Mouse (Mus musculus) CH12.LX (cell line): ENCODE measurements at regions not wholly inside any gene's neighbourhood (a gene's known extent, or its start where the extent isn't known, plus 50 kb on each side); places are given as distances from the start of the nearest gene placed in this dataset.

Experiments
- DNase-seq: peaks from one replicate; pipeline ENCODE4 v3.0.0-alpha.2; 2013; ENCODE audit errors: extremely low read depth
- H3K27ac ChIP-seq: 2 replicates; pipeline ENCODE4 v1.5.1; 2012; ENCODE audit warnings: low read depth, mild to moderate bottlenecking, control low read depth, moderate library complexity; ENCODE audit not compliant: insufficient read depth
- H3K27me3 ChIP-seq: replicated peaks from 2 replicates; pipeline ENCODE3; 2012; ENCODE audit warnings: inconsistent platforms
- H3K36me3 ChIP-seq, 2 experiments: replicated peaks in 1 of 2; 2 replicates each; pipeline versions ENCODE3 to v1.6.1; 2012; ENCODE audit warnings: inconsistent platforms in 1 of 2, low read length in 1 of 2, mild to moderate bottlenecking in 1 of 2, mixed read lengths in 1 of 2, moderate library complexity in 1 of 2; ENCODE audit not compliant: control insufficient read depth in 1 of 2, insufficient read depth in 1 of 2
- H3K4me1 ChIP-seq, 2 experiments: 2 replicates each; pipeline ENCODE4 v1.6.1; 2012; ENCODE audit warnings: inconsistent platforms in 1 of 2, moderate library complexity in 1 of 2; ENCODE audit not compliant: insufficient read depth in 2 of 2, control insufficient read depth in 1 of 2
- H3K4me2 ChIP-seq: 2 replicates; pipeline ENCODE4 v1.6.1; 2012; ENCODE audit warnings: low read depth, mild to moderate bottlenecking, control low read depth; ENCODE audit not compliant: poor library complexity, insufficient read depth, severe bottlenecking
- H3K4me3 ChIP-seq, 3 experiments: fragments of 150-350 bp in 1 of 3; sonication (generic) in 1 of 3; replicated peaks in 1 of 3; 2 replicates each; pipeline versions ENCODE3 to v1.5.1; 2011 to 2012; ENCODE audit warnings: low read depth in 2 of 3, low read length in 2 of 3, mild to moderate bottlenecking in 2 of 3, moderate library complexity in 2 of 3, control low read depth in 1 of 3, improper control_type of control experiment in 1 of 3, inconsistent platforms in 1 of 3, mixed read lengths in 1 of 3; ENCODE audit not compliant: poor library complexity in 1 of 3
- H3K79me2 ChIP-seq: replicated peaks from 2 replicates; pipeline ENCODE4 v1.6.1; 2012; ENCODE audit warnings: mild to moderate bottlenecking, moderate library complexity; ENCODE audit not compliant: control insufficient read depth, poor library complexity, insufficient read depth, severe bottlenecking; ENCODE audit errors: extremely low read depth
- H3K9ac ChIP-seq: 2 replicates; pipeline ENCODE4 v1.6.1; 2012; ENCODE audit warnings: low read depth, mild to moderate bottlenecking, control low read depth, moderate library complexity; ENCODE audit not compliant: insufficient read depth
- H3K9me3 ChIP-seq: replicated peaks from 2 replicates; pipeline ENCODE3; 2012; ENCODE audit warnings: low read length, inconsistent platforms, mixed read lengths
- BHLHE40 ChIP-seq: IDR thresholded peaks from 2 replicates; pipeline ENCODE4 v1.6.1; 2011; ENCODE audit warnings: mild to moderate bottlenecking, low read depth, low read length, improper control_type of control experiment
- CHD1 ChIP-seq: IDR thresholded peaks from 2 replicates; pipeline ENCODE4 v1.6.1; 2012; ENCODE audit warnings: low read depth, low read length, improper control_type of control experiment, inconsistent platforms
- CTCF ChIP-seq, 2 experiments: IDR thresholded peaks in 1 of 2; conservative IDR thresholded peaks in 1 of 2; 2 replicates each; pipeline ENCODE4 v1.5.1; 2011 to 2012; ENCODE audit warnings: low read depth in 2 of 2, low read length in 2 of 2, improper control_type of control experiment in 1 of 2, inconsistent platforms in 1 of 2, mild to moderate bottlenecking in 1 of 2, moderate library complexity in 1 of 2
- E2F4 ChIP-seq: IDR thresholded peaks from 2 replicates; pipeline ENCODE4 v1.6.1; 2011; ENCODE audit warnings: low read depth, low read length, improper control_type of control experiment; ENCODE audit not compliant: insufficient replicate concordance
- ELF1 ChIP-seq: IDR thresholded peaks from 2 replicates; pipeline ENCODE4 v1.6.1; 2014; ENCODE audit warnings: low read depth, mild to moderate bottlenecking, inconsistent platforms, low read length, improper control_type of control experiment
- GABPA ChIP-seq: IDR thresholded peaks from 2 replicates; pipeline ENCODE4 v1.6.1; 2012; ENCODE audit warnings: low read depth, low read length, improper control_type of control experiment, inconsistent platforms; ENCODE audit not compliant: insufficient replicate concordance
- HCFC1 ChIP-seq: IDR thresholded peaks from 2 replicates; pipeline ENCODE4 v1.6.1; 2012; ENCODE audit warnings: low read depth, mild to moderate bottlenecking, inconsistent platforms, low read length, improper control_type of control experiment
- IRF4 ChIP-seq: IDR thresholded peaks from 2 replicates; pipeline ENCODE4 v1.6.1; 2014; ENCODE audit warnings: low read depth, mild to moderate bottlenecking, inconsistent platforms, low read length, improper control_type of control experiment
- KAT2A ChIP-seq: IDR thresholded peaks from 2 replicates; pipeline ENCODE4 v1.6.1; 2012; ENCODE audit warnings: low read length, improper control_type of control experiment, inconsistent platforms; ENCODE audit not compliant: insufficient replicate concordance
- MAFK ChIP-seq: IDR thresholded peaks from 2 replicates; pipeline ENCODE4 v1.6.1; 2011; ENCODE audit warnings: low read length, improper control_type of control experiment; ENCODE audit not compliant: insufficient replicate concordance
- MAX ChIP-seq: IDR thresholded peaks from 2 replicates; pipeline ENCODE4 v1.6.1; 2011; ENCODE audit warnings: low read length, improper control_type of control experiment
- MAZ ChIP-seq: IDR thresholded peaks from 2 replicates; pipeline ENCODE4 v1.6.1; 2012; ENCODE audit warnings: low read depth, mild to moderate bottlenecking, inconsistent platforms, low read length, improper control_type of control experiment, moderate library complexity
- MEF2A ChIP-seq: IDR thresholded peaks from 2 replicates; pipeline ENCODE4 v1.6.1; 2014; ENCODE audit warnings: low read depth, mild to moderate bottlenecking, inconsistent platforms, low read length, improper control_type of control experiment, borderline replicate concordance
- MYC ChIP-seq: IDR thresholded peaks from 2 replicates; pipeline ENCODE4 v1.6.1; 2011; ENCODE audit warnings: low read depth, mild to moderate bottlenecking, improper control_type of control experiment, low read length
- NRF1 ChIP-seq: IDR thresholded peaks from 2 replicates; pipeline ENCODE4 v1.6.1; 2014; ENCODE audit warnings: low read depth, mild to moderate bottlenecking, inconsistent platforms, low read length, improper control_type of control experiment, moderate library complexity
- PAX5 ChIP-seq: IDR thresholded peaks from 2 replicates; pipeline ENCODE4 v1.6.1; 2012; ENCODE audit warnings: low read length, inconsistent platforms, mixed read lengths
- POLR2A ChIP-seq: IDR thresholded peaks from 2 replicates; pipeline ENCODE4 v1.6.1; 2011; ENCODE audit warnings: low read depth, mild to moderate bottlenecking, improper control_type of control experiment, low read length
- RAD21 ChIP-seq: IDR thresholded peaks from 2 replicates; pipeline ENCODE4 v1.6.1; 2011; ENCODE audit warnings: low read depth, mild to moderate bottlenecking, low read length, improper control_type of control experiment, moderate library complexity
- RCOR1 ChIP-seq: conservative IDR thresholded peaks from 2 replicates; pipeline ENCODE4 v1.6.1; 2012; ENCODE audit warnings: low read depth, mild to moderate bottlenecking, inconsistent platforms, low read length, improper control_type of control experiment
- SIN3A ChIP-seq: IDR thresholded peaks from 2 replicates; pipeline ENCODE4 v1.6.1; 2012; ENCODE audit warnings: low read length, improper control_type of control experiment, inconsistent platforms
- TCF12 ChIP-seq: IDR thresholded peaks from 2 replicates; pipeline ENCODE4 v1.6.1; 2014; ENCODE audit warnings: low read depth, mild to moderate bottlenecking, inconsistent platforms, low read length, improper control_type of control experiment
- USF1 ChIP-seq: IDR thresholded peaks from 2 replicates; pipeline ENCODE4 v1.6.1; 2014; ENCODE audit warnings: low read depth, mild to moderate bottlenecking, inconsistent platforms, low read length, improper control_type of control experiment
- USF2 ChIP-seq: conservative IDR thresholded peaks from 2 replicates; pipeline ENCODE4 v1.6.1; 2011; ENCODE audit warnings: low read depth, low read length, improper control_type of control experiment
- ZC3H11A ChIP-seq: IDR thresholded peaks from 2 replicates; pipeline ENCODE4 v1.6.1; 2012; ENCODE audit warnings: low read depth, mild to moderate bottlenecking, inconsistent platforms, low read length, improper control_type of control experiment
- ZKSCAN1 ChIP-seq: IDR thresholded peaks from 2 replicates; pipeline ENCODE4 v1.6.1; 2012; ENCODE audit warnings: low read depth, inconsistent platforms, low read length, improper control_type of control experiment, borderline replicate concordance
- ZNF384 ChIP-seq: IDR thresholded peaks from 2 replicates; pipeline ENCODE4 v1.6.1; 2012; ENCODE audit warnings: low read depth, low read length, improper control_type of control experiment, inconsistent platforms
- dilution Hi-C: fragments of 300-500 bp; cut with MboI; formaldehyde crosslinking; loops from 2 replicates; pipeline ENCODE4 v1.14.3; 2020; ENCODE audit warnings: low sequenced_read_pairs; ENCODE audit not compliant: extremely low pct_unique_long_range_greater_than_20kb, extremely low pct_ligation_motif_present
- in situ Hi-C: fragments of 300-500 bp; cut with MboI; formaldehyde crosslinking; loops from 3 replicates; pipeline ENCODE4 v1.14.3; 2019; ENCODE audit warnings: low sequenced_read_pairs, low pct_ligation_motif_present, low pct_unique_long_range_greater_than_20kb, mixed read lengths

GRCm38 (mm10) chr7:61658086-61658485 is 688.3 kb upstream of the Ndn start:
- no peak overlapping the region for H3K27ac ChIP-seq
- peaks cover 41% of the 10 kb centered on the region for H3K9me3 ChIP-seq
- in situ Hi-C loops (no loop called here), dilution Hi-C loops (no loop called here)
- no peak overlapping the region for H3K4me3 ChIP-seq
- H3K4me2 ChIP-seq, result no peak overlapping the region
- no peaks in the 10 kb centered on the region for H3K27me3 ChIP-seq
- no peaks in the 10 kb centered on the region for H3K36me3 ChIP-seq
- no peaks in the 10 kb centered on the region for H3K79me2 ChIP-seq
- H3K9ac ChIP-seq, result no peak overlapping the region
- DNase-seq, result no peak
- TF ChIP-seq MYC, result no peak
- no peak for TF ChIP-seq RCOR1
- TF ChIP-seq USF2, result no peak
- TF ChIP-seq E2F4, result no peak
- no peak for TF ChIP-seq SIN3A
- no peak for TF ChIP-seq CTCF (conservative IDR thresholded peaks at IDR 0.05 in 1 of 2, IDR thresholded peaks at IDR 0.05 in 1 of 2; ENCODE audit: low read depth in 2 of 2, low read length in 2 of 2)
- TF ChIP-seq BHLHE40, result no peak
- TF ChIP-seq PAX5, result no peak
- TF ChIP-seq POLR2A, result no peak
- no peak for TF ChIP-seq RAD21
- TF ChIP-seq KAT2A, result no peak
- TF ChIP-seq MAFK, result no peak
- TF ChIP-seq USF1, result no peak
- no peak for TF ChIP-seq IRF4
- TF ChIP-seq CHD1, result no peak
- H3K4me1 ChIP-seq, result no peaks in the 10 kb centered on the region

DNA sequence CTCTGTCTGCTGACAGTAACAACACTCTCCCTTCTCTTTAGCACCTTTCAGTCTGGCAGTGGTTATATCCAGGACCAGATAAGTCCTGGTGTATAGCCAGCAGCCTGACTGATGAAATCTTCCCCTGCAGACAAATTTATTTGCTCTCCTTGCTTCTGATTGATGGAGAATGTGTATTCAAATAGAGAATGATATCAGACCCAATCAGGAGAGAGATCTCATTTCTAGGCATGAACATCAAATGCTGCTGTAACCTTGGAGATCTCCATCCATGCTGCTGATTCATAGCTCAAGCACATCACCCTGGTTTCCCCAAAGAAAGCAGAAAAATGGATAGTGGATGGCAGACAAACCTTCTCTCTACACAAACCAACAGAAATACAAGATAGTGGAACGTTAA is 663.3 kb upstream of the Ndn start:
- in situ Hi-C loops (no loop called here), dilution Hi-C loops (no loop called here)
- no peak overlapping the region for H3K9ac ChIP-seq
- peaks cover 9% of the 10 kb centered on the region for H3K9me3 ChIP-seq
- H3K27ac ChIP-seq, result no peak overlapping the region
- H3K4me1 ChIP-seq, result no peaks in the 10 kb centered on the region
- no peak for DNase-seq
- no peak overlapping the region for H3K4me2 ChIP-seq
- H3K27me3 ChIP-seq, result no peaks in the 10 kb centered on the region
- H3K4me3 ChIP-seq, result no peak overlapping the region
- H3K36me3 ChIP-seq, result no peaks in the 10 kb centered on the region
- no peaks in the 10 kb centered on the region for H3K79me2 ChIP-seq
- no peak for TF ChIP-seq MAX

GRCm38 (mm10) chr7:61685052-61685655 is 661.2 kb upstream of the Ndn start:
- no peak overlapping the region for H3K27ac ChIP-seq
- TF ChIP-seq GABPA (no peak), SIN3A (no peak), TCF12 (no peak), MEF2A (no peak), E2F4 (no peak), CTCF (conservative IDR thresholded peaks at IDR 0.05 in 1 of 2, IDR thresholded peaks at IDR 0.05 in 1 of 2; ENCODE audit: low read depth in 2 of 2, low read length in 2 of 2) (no peak), ZNF384 (no peak), NRF1 (no peak), IRF4 (no peak), MYC (no peak), HCFC1 (no peak), RCOR1 (no peak), ZKSCAN1 (no peak), MAZ (no peak), ELF1 (no peak), MAFK (no peak), ZC3H11A (no peak)
- H3K79me2 ChIP-seq, result no peaks in the 10 kb centered on the region
- no peak overlapping the region for H3K9ac ChIP-seq
- no peak for DNase-seq
- H3K4me3 ChIP-seq, result no peak overlapping the region
- no peaks in the 10 kb centered on the region for H3K4me1 ChIP-seq
- in situ Hi-C loops (no loop called here), dilution Hi-C loops (no loop called here)
- no peak overlapping the region for H3K4me2 ChIP-seq
- peaks cover 8% of the 10 kb centered on the region for H3K9me3 ChIP-seq
- H3K27me3 ChIP-seq, result no peaks in the 10 kb centered on the region
- H3K36me3 ChIP-seq, result no peaks in the 10 kb centered on the region
